Mouse (Mus musculus): ENCODE results near the gene Naa25. TPM values are rescaled to one million over a fixed set of nuclear protein-coding genes. Genes with fewer than 3 reads are reported as not detected.
A peak's percentile ranks its signal among the peaks of the same experiment; 100 is the strongest.

The Naa25 gene
- polyA plus RNA-seq, 1 experiment from 2014 or later, result 40.6 TPM

DNA sequence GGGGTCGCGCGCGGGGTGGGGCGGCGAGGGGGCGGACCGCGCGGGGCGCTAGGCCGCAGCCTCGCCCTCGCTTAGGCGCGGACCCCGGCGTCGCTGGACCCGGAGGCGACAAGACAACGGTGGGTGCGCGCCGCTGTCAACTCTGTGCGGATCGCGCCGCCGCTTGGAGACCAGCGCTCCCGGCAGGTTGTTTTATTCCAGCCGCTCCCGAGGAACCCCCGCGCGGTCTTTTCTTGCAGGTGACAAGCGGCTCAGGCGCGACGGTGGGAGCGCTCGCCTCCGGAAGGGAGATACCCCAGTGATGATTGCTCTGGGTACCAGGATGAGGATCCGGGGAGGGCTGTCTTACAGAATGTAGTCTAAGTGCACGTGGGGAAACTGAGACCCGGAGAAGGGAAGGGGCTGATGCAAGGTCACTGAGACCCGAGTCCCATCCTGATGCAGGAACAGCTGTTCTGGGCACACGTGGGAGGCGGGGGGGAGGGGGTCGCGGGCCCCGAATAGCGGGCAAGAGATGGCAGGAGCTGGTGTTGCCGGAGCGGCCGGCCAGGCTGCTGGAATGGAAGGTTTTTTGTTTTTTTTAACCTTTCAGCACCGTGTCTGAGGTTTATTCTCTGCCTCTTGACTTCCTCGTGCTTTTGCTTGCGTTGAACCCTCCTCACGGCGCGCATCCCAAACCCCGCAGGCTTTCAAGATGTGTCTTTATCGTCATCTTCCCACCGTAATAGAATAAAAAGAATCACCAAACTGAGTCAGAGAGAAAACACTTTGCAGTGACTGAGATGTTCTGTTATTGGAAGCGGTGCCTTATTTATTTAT is 619 bp downstream of the Naa25 start:
- H3K4me3 ChIP-seq (replicated peaks), result peak overlapping the region; percentile 98
- peaks cover 13% of the 10 kb centered on the region for H3K36me3 ChIP-seq
- H3K27me3 ChIP-seq, result no peaks in the 10 kb centered on the region
- WGBS, result under 1% methylated on average over 67 of the region's 67 CpGs
- H3K4me2 ChIP-seq (replicated peaks), result peak overlapping the region; percentile 87
- H3K27ac ChIP-seq (replicated peaks), result peak overlapping the region; percentile 96
- ATAC-seq (ENCODE audit: insufficient number of reproducible peaks, low FRiP score, low TSS enrichment, low read depth), result peak; percentile 55
- no peaks in the 10 kb centered on the region for H3K9me3 ChIP-seq (replicated peaks)
- peak overlapping the region; percentile 88 for H3K9ac ChIP-seq
- peaks cover 17% of the 10 kb centered on the region for H3K4me1 ChIP-seq

DNA sequence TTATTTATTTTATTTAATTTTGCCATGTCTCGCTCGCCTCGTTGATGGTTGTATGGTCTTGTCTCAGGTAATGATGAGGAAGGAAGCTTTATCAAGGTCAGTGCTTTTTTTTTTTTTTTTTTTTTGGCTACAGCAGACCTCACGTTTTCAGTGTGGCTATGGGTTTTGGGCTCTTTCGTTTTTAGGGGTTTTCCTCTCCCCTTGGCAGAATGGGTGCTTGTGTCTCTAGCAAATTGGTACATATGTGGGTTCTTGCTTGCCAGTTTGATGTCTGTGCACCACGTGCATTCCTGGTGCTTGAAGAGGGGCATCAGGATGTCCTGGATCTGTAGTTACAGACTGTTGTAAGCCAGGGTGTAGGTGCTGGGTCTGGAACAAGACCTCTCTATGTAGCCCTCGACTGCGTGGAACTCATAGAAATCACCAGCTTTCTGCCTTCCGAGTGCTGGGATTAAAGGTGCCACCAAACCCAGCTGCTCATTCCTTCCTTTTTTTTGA is 1.3 kb downstream of the Naa25 start:
- Histone ChIP-seq H3K9ac (peak overlapping the region; percentile 88), H3K36me3 (peaks cover 13% of the 10 kb centered on the region), H3K4me1 (peaks cover 17% of the 10 kb centered on the region), H3K27me3 (no peaks in the 10 kb centered on the region), H3K9me3 (replicated peaks) (no peaks in the 10 kb centered on the region), H3K27ac (replicated peaks) (no peak overlapping the region), H3K4me3 (replicated peaks) (peak overlapping the region; percentile 98), H3K4me2 (replicated peaks) (peak overlapping the region; percentile 87)
- no peak for ATAC-seq (ENCODE audit: insufficient number of reproducible peaks, low FRiP score, low TSS enrichment, low read depth)
- WGBS, result 50% methylated on average over 9 of the region's 9 CpGs

DNA sequence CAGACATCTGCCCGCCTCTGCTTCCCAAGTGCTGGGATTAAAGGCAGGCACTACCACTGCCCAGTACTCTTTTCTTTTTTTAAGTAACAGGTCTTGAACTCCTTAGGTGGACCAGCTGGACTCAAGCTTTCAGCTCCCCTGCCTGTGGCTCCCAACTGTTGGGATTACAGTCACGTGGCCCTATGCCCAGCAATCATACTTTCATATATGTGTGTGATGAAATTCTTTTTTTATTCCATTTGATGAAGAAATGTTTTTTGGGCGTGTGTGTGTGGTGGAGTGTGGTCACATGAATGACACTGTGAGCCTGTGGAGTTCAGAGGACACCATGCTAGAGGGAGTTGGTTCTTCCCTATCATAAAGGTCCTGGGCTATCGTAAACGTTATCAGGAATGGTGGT is 1.8 kb downstream of the Naa25 start:
- Histone ChIP-seq H3K9ac (no peak overlapping the region), H3K4me3 (replicated peaks) (peak overlapping the region; percentile 98; the same call in 1 of the 2 replicates), H3K27me3 (no peaks in the 10 kb centered on the region), H3K9me3 (replicated peaks) (no peaks in the 10 kb centered on the region), H3K36me3 (peaks cover 13% of the 10 kb centered on the region), H3K27ac (replicated peaks) (no peak overlapping the region), H3K4me1 (peaks cover 17% of the 10 kb centered on the region), H3K4me2 (replicated peaks) (peak overlapping the region; percentile 87)
- ATAC-seq (ENCODE audit: insufficient number of reproducible peaks, low FRiP score, low TSS enrichment, low read depth), result no peak
- 86% methylated on average over 5 of the region's 5 CpGs for WGBS

DNA sequence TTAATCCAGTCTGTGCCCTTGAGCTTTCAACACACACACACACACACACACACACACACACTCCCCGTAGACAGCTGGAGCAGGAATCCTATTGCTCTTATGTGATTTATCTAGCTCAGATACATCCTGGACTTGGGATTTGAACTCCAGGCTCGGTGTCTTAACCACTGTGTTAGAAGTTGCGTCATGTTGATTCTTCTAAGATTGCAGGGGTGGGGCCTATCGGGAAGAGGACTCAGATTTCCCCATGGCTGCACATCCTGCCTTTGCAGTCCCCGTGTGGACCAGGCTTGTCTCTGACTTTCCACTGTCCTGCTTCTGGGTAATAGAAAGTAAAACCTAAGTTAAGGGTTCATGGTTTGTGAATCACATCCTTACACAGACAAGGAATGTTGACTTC is 2.3 kb downstream of the Naa25 start:
- Histone ChIP-seq H3K9ac (no peak overlapping the region), H3K27ac (replicated peaks) (no peak overlapping the region), H3K4me1 (peaks cover 17% of the 10 kb centered on the region), H3K4me3 (replicated peaks) (no peak overlapping the region), H3K4me2 (replicated peaks) (no peak overlapping the region), H3K27me3 (no peaks in the 10 kb centered on the region), H3K9me3 (replicated peaks) (no peaks in the 10 kb centered on the region), H3K36me3 (peaks cover 13% of the 10 kb centered on the region)
- WGBS, result 38% methylated on average over 5 of the region's 5 CpGs
- ATAC-seq (ENCODE audit: insufficient number of reproducible peaks, low FRiP score, low TSS enrichment, low read depth), result no peak

DNA sequence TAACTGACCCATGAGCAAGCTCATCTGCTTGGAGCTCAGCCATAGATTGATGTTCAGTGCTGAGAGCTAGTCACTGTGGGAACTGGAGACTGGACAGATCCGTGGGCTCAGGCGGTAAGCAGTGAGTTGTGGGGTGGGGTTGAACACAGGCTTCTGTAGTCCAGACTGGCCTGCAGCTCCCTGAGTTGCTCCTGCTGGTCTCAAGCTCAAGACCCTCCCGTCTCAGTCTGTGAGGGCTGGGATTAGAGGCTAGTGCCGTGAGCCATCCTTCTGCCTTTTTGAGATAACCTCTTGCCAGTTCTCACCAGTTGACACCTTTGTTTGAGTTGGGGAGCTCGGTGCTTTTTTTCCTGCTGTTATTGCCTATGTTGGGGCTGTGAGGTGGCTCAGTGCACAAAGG is 3.1 kb downstream of the Naa25 start:
- WGBS, result 87% methylated on average over 5 of the region's 5 CpGs
- H3K4me3 ChIP-seq (replicated peaks), result no peak overlapping the region

DNA sequence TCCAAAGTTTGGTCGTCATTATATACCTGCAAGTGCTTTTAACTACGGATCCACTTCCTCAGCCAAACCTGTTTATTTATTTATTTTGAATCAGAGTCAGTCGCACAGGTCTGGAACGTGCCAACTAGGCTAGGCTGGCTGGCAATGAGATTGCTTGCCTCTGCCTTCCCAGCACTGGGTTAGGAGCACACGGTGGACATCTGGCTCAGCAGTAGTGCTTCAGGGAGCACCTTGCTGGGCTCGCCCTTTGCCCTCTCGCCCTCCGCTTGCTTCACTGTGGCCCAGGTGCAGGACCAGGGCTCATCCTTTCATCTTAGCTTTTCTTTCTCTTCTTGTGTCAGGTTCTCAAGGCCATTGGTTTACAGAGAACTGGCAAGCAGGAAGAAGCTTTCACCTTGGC is 10.1 kb downstream of the Naa25 start:
- Histone ChIP-seq H3K4me1 (no peaks in the 10 kb centered on the region), H3K4me2 (replicated peaks) (no peak overlapping the region), H3K9ac (no peak overlapping the region), H3K27ac (replicated peaks) (no peak overlapping the region), H3K4me3 (replicated peaks) (no peak overlapping the region), H3K9me3 (replicated peaks) (no peaks in the 10 kb centered on the region), H3K36me3 (peaks cover 54% of the 10 kb centered on the region), H3K27me3 (no peaks in the 10 kb centered on the region)
- 86% methylated on average over 8 of the region's 8 CpGs for WGBS
- no peak for ATAC-seq (ENCODE audit: insufficient number of reproducible peaks, low FRiP score, low TSS enrichment, low read depth)

More for the DNA sequence above, 3.1 kb downstream of the Naa25 start:
- Histone ChIP-seq H3K4me2 (replicated peaks) (no peak overlapping the region), H3K36me3 (peaks cover 13% of the 10 kb centered on the region), H3K9me3 (replicated peaks) (no peaks in the 10 kb centered on the region), H3K27me3 (no peaks in the 10 kb centered on the region), H3K4me1 (peaks cover 17% of the 10 kb centered on the region), H3K9ac (no peak overlapping the region), H3K27ac (replicated peaks) (no peak overlapping the region)
- ATAC-seq (ENCODE audit: insufficient number of reproducible peaks, low FRiP score, low TSS enrichment, low read depth), result no peak

DNA sequence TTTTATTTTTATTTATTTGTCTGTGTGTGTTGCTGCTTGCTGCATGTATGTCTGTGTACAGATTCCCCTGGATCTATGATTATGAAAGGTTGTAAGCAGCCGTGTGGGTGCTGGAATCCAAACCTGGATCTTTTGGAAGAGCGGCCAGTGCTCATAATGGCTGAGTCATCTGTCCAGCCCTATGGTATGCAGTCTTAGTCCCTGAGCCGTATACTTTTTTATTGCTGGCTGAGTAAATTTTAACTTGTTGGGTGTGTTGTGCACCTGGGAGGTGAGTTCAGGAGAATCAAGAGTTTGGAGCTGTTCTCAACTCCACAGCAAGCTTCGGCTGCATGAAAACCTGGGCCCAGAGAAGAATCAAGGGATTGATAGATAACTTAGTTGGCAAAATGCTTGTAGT is 13.2 kb downstream of the Naa25 start:
- Histone ChIP-seq H3K36me3 (peaks cover 81% of the 10 kb centered on the region), H3K4me1 (no peaks in the 10 kb centered on the region), H3K9ac (no peak overlapping the region), H3K4me2 (replicated peaks) (no peak overlapping the region), H3K9me3 (replicated peaks) (no peaks in the 10 kb centered on the region), H3K27ac (replicated peaks) (no peak overlapping the region), H3K27me3 (no peaks in the 10 kb centered on the region), H3K4me3 (replicated peaks) (no peak overlapping the region)
- WGBS, result 88% methylated on average over 4 of the region's 4 CpGs
- ATAC-seq (ENCODE audit: insufficient number of reproducible peaks, low FRiP score, low TSS enrichment, low read depth), result no peak

DNA sequence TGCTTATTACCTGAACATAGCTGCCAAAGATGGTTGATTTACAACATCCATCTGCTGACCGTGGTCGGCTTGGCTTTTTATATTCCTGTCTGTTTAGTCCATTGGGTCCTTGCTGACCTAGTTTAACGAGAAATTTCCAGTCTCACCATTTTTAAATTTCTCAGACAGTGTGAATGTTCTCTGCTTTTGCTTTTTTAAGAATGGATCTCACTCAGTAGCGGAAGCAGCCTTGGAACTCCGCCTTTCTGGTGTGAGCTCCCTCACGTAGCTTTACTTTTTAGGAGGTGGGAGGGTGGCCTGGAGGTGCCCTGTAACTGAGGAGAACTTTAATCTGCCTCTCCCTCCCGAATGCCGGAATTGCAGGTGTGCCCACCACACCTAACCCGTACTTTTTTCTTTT is 23.0 kb downstream of the Naa25 start:
- no peak overlapping the region for H3K4me3 ChIP-seq (replicated peaks)
- no peak overlapping the region for H3K27ac ChIP-seq (replicated peaks)
- no peaks in the 10 kb centered on the region for H3K9me3 ChIP-seq (replicated peaks)
- no peaks in the 10 kb centered on the region for H3K27me3 ChIP-seq
- WGBS, result 91% methylated on average over 9 of the region's 9 CpGs
- H3K4me1 ChIP-seq, result no peaks in the 10 kb centered on the region
- peaks cover 96% of the 10 kb centered on the region for H3K36me3 ChIP-seq
- no peak for ATAC-seq (ENCODE audit: insufficient number of reproducible peaks, low FRiP score, low TSS enrichment, low read depth)
- no peak overlapping the region for H3K4me2 ChIP-seq (replicated peaks)
- H3K9ac ChIP-seq, result no peak overlapping the region

DNA sequence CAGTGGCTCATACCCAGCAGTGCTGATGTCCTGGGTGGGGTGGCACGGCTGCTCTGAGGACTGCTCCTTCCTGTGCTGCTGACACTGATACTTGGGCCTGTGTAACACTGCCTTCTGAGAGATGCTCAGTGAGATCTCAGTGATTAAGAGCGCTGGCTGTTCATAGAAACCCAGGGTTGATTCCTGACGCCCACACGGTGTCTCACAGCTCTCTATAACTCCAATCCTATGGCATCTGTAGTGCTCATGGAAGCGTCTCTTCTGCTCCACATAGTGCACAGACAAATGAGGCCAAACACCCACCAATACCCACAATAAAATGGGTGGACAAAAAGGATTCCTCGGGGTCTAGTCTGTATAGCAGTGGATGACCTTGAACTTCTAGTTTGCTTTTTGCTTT is 25.1 kb downstream of the Naa25 start:
- no peak overlapping the region for H3K4me2 ChIP-seq (replicated peaks)
- H3K27me3 ChIP-seq, result no peaks in the 10 kb centered on the region
- H3K27ac ChIP-seq (replicated peaks), result no peak overlapping the region
- H3K9ac ChIP-seq, result no peak overlapping the region
- no peaks in the 10 kb centered on the region for H3K4me1 ChIP-seq
- WGBS, result 91% methylated on average over 6 of the region's 6 CpGs
- H3K36me3 ChIP-seq, result peaks cover 96% of the 10 kb centered on the region
- H3K4me3 ChIP-seq (replicated peaks), result no peak overlapping the region
- H3K9me3 ChIP-seq (replicated peaks), result no peaks in the 10 kb centered on the region
- ATAC-seq (ENCODE audit: insufficient number of reproducible peaks, low FRiP score, low TSS enrichment, low read depth), result no peak

DNA sequence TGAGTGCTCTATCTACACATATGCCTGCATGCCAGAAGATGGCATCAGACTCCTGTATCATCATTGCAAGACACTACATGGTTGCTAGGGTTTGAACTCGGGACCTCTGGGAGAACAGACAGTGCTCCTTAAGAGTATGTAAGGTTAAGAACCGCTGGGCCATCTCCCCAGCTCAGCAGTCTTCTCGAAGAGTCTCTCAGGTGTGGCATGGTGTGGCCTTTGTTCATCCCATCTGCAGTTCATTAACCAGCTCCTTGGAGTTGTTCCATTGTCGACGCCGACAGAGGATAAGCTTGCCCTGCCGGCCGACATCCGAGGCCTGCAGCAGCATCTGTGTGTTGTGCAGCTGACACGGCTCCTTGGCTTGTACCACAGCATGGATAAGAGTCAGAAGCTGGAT is 25.6 kb downstream of the Naa25 start:
- Histone ChIP-seq H3K36me3 (peaks cover 96% of the 10 kb centered on the region), H3K9ac (no peak overlapping the region)
- ATAC-seq (ENCODE audit: insufficient number of reproducible peaks, low FRiP score, low TSS enrichment, low read depth), result no peak

DNA sequence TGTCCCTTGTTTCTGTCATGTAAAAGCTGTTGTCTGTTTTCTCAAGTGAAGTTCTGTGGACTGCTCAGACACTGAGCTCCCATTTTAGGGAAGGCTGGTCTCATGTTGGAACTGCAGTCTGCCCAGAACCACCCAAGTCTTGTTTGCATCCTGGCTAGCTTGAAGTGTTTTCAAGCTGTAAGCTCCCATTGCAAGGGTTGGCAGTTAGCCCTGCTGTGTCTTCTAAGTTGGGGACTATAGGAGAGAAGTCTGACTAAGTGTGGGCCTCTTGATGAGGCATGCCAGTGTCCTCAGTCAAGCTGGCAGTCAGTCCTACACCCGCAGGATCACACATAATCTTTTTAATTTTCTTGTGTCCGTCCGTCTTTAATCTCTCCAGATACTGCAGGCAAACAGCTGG is 31.2 kb downstream of the Naa25 start:
- Histone ChIP-seq H3K4me1 (no peaks in the 10 kb centered on the region), H3K27me3 (no peaks in the 10 kb centered on the region), H3K4me2 (replicated peaks) (no peak overlapping the region), H3K9ac (no peak overlapping the region), H3K9me3 (replicated peaks) (no peaks in the 10 kb centered on the region), H3K36me3 (peaks cover 97% of the 10 kb centered on the region), H3K27ac (replicated peaks) (no peak overlapping the region), H3K4me3 (replicated peaks) (no peak overlapping the region)
- no peak for ATAC-seq (ENCODE audit: insufficient number of reproducible peaks, low FRiP score, low TSS enrichment, low read depth)
- WGBS, result 80% methylated on average over 3 of the region's 3 CpGs

More for the DNA sequence above, 25.6 kb downstream of the Naa25 start:
- Histone ChIP-seq H3K9me3 (replicated peaks) (no peaks in the 10 kb centered on the region), H3K27ac (replicated peaks) (no peak overlapping the region), H3K4me2 (replicated peaks) (no peak overlapping the region), H3K27me3 (no peaks in the 10 kb centered on the region), H3K4me1 (no peaks in the 10 kb centered on the region), H3K4me3 (replicated peaks) (no peak overlapping the region)
- WGBS, result 76% methylated on average over 10 of the region's 10 CpGs

DNA sequence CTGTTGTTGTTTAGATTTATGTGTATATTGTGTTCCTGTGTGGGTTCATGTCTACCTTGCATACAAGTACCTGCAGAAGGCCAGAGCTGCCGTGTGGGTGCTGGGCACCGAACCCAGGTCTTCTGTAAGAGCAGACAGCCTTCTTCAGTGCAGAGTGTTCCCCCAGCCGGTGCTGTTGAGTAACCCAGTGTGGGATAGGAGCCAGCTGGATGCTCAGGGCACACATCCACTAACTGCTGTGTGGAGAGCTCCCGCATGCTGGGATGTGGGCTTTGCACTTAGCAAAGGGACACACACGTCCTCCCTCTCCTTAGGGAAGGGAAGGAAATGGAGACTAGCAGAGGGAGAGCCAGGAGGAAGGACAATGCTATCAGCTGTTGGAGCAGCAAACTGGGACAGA is 40.4 kb downstream of the Naa25 start:
- Histone ChIP-seq H3K27me3 (no peaks in the 10 kb centered on the region), H3K4me1 (no peaks in the 10 kb centered on the region), H3K27ac (replicated peaks) (no peak overlapping the region), H3K4me3 (replicated peaks) (no peak overlapping the region), H3K4me2 (replicated peaks) (no peak overlapping the region), H3K9me3 (replicated peaks) (no peaks in the 10 kb centered on the region), H3K9ac (no peak overlapping the region), H3K36me3 (peaks cover 86% of the 10 kb centered on the region)
- 86% methylated on average over 5 of the region's 5 CpGs for WGBS
- ATAC-seq (ENCODE audit: insufficient number of reproducible peaks, low FRiP score, low TSS enrichment, low read depth), result no peak
